Mouse (Mus musculus) intestine, embryonic 14.5 days (tissue): ENCODE data around the gene Ceacam20. TPM values are rescaled to one million over a fixed set of nuclear protein-coding genes. Genes with fewer than 3 reads are reported as not detected.

Source experiments
- ATAC-seq: fragments of 200-750 bp; cut with Nextera tagmentation; replicated peaks from 2 replicates; pipeline ENCODE4 v1.8.0; 2017; ENCODE audit warnings: low read depth, moderate number of reproducible peaks, moderate TSS enrichment, moderate library complexity; ENCODE audit not compliant: low FRiP score, low TSS enrichment
- DNase-seq: peaks from one replicate; pipeline ENCODE4 v3.0.0-alpha.2; 2018; ENCODE audit warnings: low spot score
- H3K27ac ChIP-seq: fragments of 300-500 bp; sonication (generic); 2 replicates; pipeline ENCODE4 v1.5.1; 2014; ENCODE audit warnings: low read depth, mild to moderate bottlenecking, control low read depth
- H3K27me3 ChIP-seq: fragments of 300-500 bp; sonication (generic); replicated peaks from 2 replicates; pipeline ENCODE4 v1.6.1; 2014; ENCODE audit warnings: low read length, control low read depth; ENCODE audit not compliant: control insufficient read depth, insufficient read depth
- H3K36me3 ChIP-seq: fragments of 300-500 bp; sonication (generic); 2 replicates; pipeline ENCODE4 v1.6.1; 2014; ENCODE audit warnings: low read length, control low read depth; ENCODE audit not compliant: control insufficient read depth, insufficient read depth
- H3K4me1 ChIP-seq: fragments of 300-500 bp; sonication (generic); replicated peaks from 2 replicates; pipeline ENCODE4 v1.6.1; 2014; ENCODE audit warnings: low read length, control low read depth, mixed read lengths; ENCODE audit not compliant: control insufficient read depth, insufficient read depth
- H3K4me2 ChIP-seq: fragments of 300-500 bp; sonication (generic); 2 replicates; pipeline ENCODE4 v1.6.1; 2014; ENCODE audit warnings: low read length
- H3K4me3 ChIP-seq: fragments of 300-500 bp; sonication (generic); 2 replicates; pipeline ENCODE4 v1.5.1; 2014; ENCODE audit warnings: low read depth, low read length, control low read depth, mixed read lengths
- H3K9ac ChIP-seq: fragments of 300-500 bp; sonication (generic); 2 replicates; pipeline ENCODE4 v1.6.1; 2014; ENCODE audit warnings: mild to moderate bottlenecking, low read length
- H3K9me3 ChIP-seq: fragments of 300-500 bp; sonication (generic); 2 replicates; pipeline ENCODE4 v1.6.1; 2016; ENCODE audit warnings: low read length, control low read depth; ENCODE audit not compliant: control insufficient read depth
- WGBS: fragments of 180-500 bp; shearing (Covaris S2); extraction: QIAGEN DNeasy Blood & Tissue Kit; methylation state at CpG from one replicate; pipeline ENCODE4 v1.1.7; 2014; 5-methylcytosine and 5-hydroxymethylcytosine counted together
- polyA plus RNA-seq: library from polyadenylated mRNA; unstranded; fragments of >200 nt; fragmentation: Nextera tagmentation; extraction: Ambion mirVana; gene quantifications from 2 replicates; pipeline ENCODE4 v1.2.1, GENCODE M21; 2014

Gene Ceacam20
- polyA plus RNA-seq, 1 experiment from 2014 or later = 0.05 TPM

DNA sequence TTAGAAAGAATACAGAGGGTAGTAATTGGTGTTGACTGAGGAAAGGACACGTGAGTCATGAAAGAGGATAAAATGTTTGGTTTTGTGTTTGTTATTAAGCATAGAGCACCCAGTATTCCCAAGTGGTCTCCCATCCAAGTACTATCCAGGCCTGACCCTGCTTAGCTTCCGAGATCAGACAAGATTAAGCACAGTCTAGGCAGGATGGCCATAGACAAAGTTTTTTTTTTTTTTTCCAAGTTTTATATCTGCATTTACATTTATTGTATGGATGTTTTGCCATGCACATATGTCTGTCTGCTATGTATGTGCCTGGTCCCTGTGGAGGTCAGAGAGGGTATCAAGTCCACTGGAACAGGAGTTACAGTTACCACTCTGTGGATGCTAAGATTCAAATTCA lies 44.8 kb downstream of the Ceacam20 start:
- Histone ChIP-seq H3K4me3 (no peak overlapping the region), H3K27ac (no peak overlapping the region), H3K9me3 (no peaks in the 10 kb centered on the region), H3K4me2 (no peak overlapping the region), H3K36me3 (no peaks in the 10 kb centered on the region), H3K4me1 (no peaks in the 10 kb centered on the region), H3K27me3 (no peaks in the 10 kb centered on the region), H3K9ac (no peak overlapping the region)
- DNase-seq = no peak
- no peak for ATAC-seq
- 84% methylated on average over 2 of the region's 2 CpGs for WGBS

Other genes starting within 250 kb of the Ceacam20 start
- 143 and 174 TPM in 2 replicates for gene Tomm40, start 250.0 kb upstream of the Ceacam20 start, polyA plus RNA-seq
- 136 TPM in 2 replicates for gene Nectin2, start 214.9 kb upstream of the Ceacam20 start, polyA plus RNA-seq
- gene Bcam, start 194.4 kb upstream of the Ceacam20 start, polyA plus RNA-seq = 89.6 and 93.4 TPM in 2 replicates
- gene Cblc, start 168.6 kb upstream of the Ceacam20 start, polyA plus RNA-seq = 13.5 and 14.0 TPM in 2 replicates
- 9.5 and 13.5 TPM in 2 replicates for gene Bcl3, start 142.6 kb upstream of the Ceacam20 start, polyA plus RNA-seq
- gene Gm19345, start 113.4 kb upstream of the Ceacam20 start, polyA plus RNA-seq = 0.31 and 0.42 TPM in 2 replicates
- not detected in 2 replicates for gene Ceacam16, start 104.1 kb upstream of the Ceacam20 start, polyA plus RNA-seq
- not detected in 2 replicates for gene Ceacam19, start 77.4 kb upstream of the Ceacam20 start, polyA plus RNA-seq
- gene Pvr, start 44.3 kb upstream of the Ceacam20 start, polyA plus RNA-seq = 10.6 and 11.9 TPM in 2 replicates
- 1.1 and 1.7 TPM in 2 replicates for gene Igsf23, start 14.7 kb upstream of the Ceacam20 start, polyA plus RNA-seq
- not detected in 2 replicates for gene Nlrp9b, start 26.1 kb downstream of the Ceacam20 start, polyA plus RNA-seq
- gene Vmn1r91, start 134.3 kb downstream of the Ceacam20 start, polyA plus RNA-seq = not detected in 2 replicates
- not detected in 2 replicates for gene Gm16442, start 157.2 kb downstream of the Ceacam20 start, polyA plus RNA-seq
- gene Vmn1r93, start 173.7 kb downstream of the Ceacam20 start, polyA plus RNA-seq = not detected in 2 replicates
- not detected in 2 replicates for gene Vmn1r94, start 203.0 kb downstream of the Ceacam20 start, polyA plus RNA-seq
- gene Vmn1r95, start 228.3 kb downstream of the Ceacam20 start, polyA plus RNA-seq = not detected in 2 replicates
- not detected in 2 replicates for gene Gm6164, start 240.2 kb downstream of the Ceacam20 start, polyA plus RNA-seq